Mouse (Mus musculus) mouse trophoblast stem cell (cell line): Measurements from ENCODE around the gene Wars2.

Source experiments
- in situ Hi-C, 2 experiments: fragments of 300-500 bp; cut with MseI, MboI; formaldehyde crosslinking; loops; 2 replicates in 1 of 2; 3 replicates in 1 of 2; pipeline ENCODE4 v1.15.1; 2025

The Wars2 gene

GRCm38 (mm10) chr3:99188097-99188496, 47.2 kb downstream of the Wars2 start:
- in situ Hi-C loops = no loop called here

GRCm38 (mm10) chr3:99193576-99193975, 52.7 kb downstream of the Wars2 start:
- in situ Hi-C loops = no loop called here

GRCm38 (mm10) chr3:99203331-99203730, 62.5 kb downstream of the Wars2 start:
- in situ Hi-C loops = no loop called here

- in situ Hi-C loops = no loop called here
Observed at GRCm38 (mm10) chr3:99208416-99208815, 67.5 kb downstream of the Wars2 start.

- in situ Hi-C loops = no loop called here
Observed at GRCm38 (mm10) chr3:99211105-99211698, 70.3 kb downstream of the Wars2 start.

- in situ Hi-C loops = loop anchor here in 1 of 2 experiments (25.0 kb wide), 1 partner anchor 709 kb away; no protein-coding TSS in a partner anchor
Observed at GRCm38 (mm10) chr3:99227807-99228206, 86.9 kb downstream of the Wars2 start.

- in situ Hi-C loops = loop anchor here in 1 of 2 experiments (25.0 kb wide), 1 partner anchor 704 kb away; no protein-coding TSS in a partner anchor
Observed at GRCm38 (mm10) chr3:99233393-99234318, 92.8 kb downstream of the Wars2 start.

GRCm38 (mm10) chr3:99234319-99234869, 93.5 kb downstream of the Wars2 start:
- in situ Hi-C loops = loop anchor here in 1 of 2 experiments (25.0 kb wide), 1 partner anchor 703 kb away; no protein-coding TSS in a partner anchor

- in situ Hi-C loops = loop anchor here in 1 of 2 experiments (25.0 kb wide), 1 partner anchor 702 kb away; no protein-coding TSS in a partner anchor
Observed at GRCm38 (mm10) chr3:99235116-99235803, 94.4 kb downstream of the Wars2 start.

GRCm38 (mm10) chr3:99235804-99236755, 95.2 kb downstream of the Wars2 start:
- in situ Hi-C loops = loop anchor here in 1 of 2 experiments (25.0 kb wide), 1 partner anchor 701 kb away; no protein-coding TSS in a partner anchor

- in situ Hi-C loops = loop anchor here in 1 of 2 experiments (25.0 kb wide), 1 partner anchor 699 kb away; no protein-coding TSS in a partner anchor
Observed at GRCm38 (mm10) chr3:99238691-99239090, 97.8 kb downstream of the Wars2 start.

GRCm38 (mm10) chr3:99239301-99240045, 98.6 kb downstream of the Wars2 start:
- in situ Hi-C loops = loop anchor here in 1 of 2 experiments (25.0 kb wide), 1 partner anchor 698 kb away; no protein-coding TSS in a partner anchor

- in situ Hi-C loops = loop anchor here in 1 of 2 experiments (25.0 kb wide), 1 partner anchor 697 kb away; no protein-coding TSS in a partner anchor
Observed at GRCm38 (mm10) chr3:99240213-99240720, 99.4 kb downstream of the Wars2 start, which contains the start of gene Tbx15. Tbx15 (plus strand) TSS chr3:99240381.

- in situ Hi-C loops = loop anchor here in 1 of 2 experiments (25.0 kb wide), 1 partner anchor 696 kb away; no protein-coding TSS in a partner anchor
Observed at GRCm38 (mm10) chr3:99240811-99241738, 100.2 kb downstream of the Wars2 start.

GRCm38 (mm10) chr3:99242481-99242880, 101.6 kb downstream of the Wars2 start:
- in situ Hi-C loops = loop anchor here in 1 of 2 experiments (25.0 kb wide), 1 partner anchor 695 kb away; no protein-coding TSS in a partner anchor

- in situ Hi-C loops = loop anchor here in 1 of 2 experiments (25.0 kb wide), 1 partner anchor 692 kb away; no protein-coding TSS in a partner anchor
Observed at GRCm38 (mm10) chr3:99245341-99245740, 104.5 kb downstream of the Wars2 start.

GRCm38 (mm10) chr3:99246629-99247028, 105.8 kb downstream of the Wars2 start:
- in situ Hi-C loops = loop anchor here in 1 of 2 experiments (25.0 kb wide), 1 partner anchor 691 kb away; no protein-coding TSS in a partner anchor
